Mouse (Mus musculus) c-Kit-positive CD71-positive TER-119-positive erythroid progenitor cells, embryonic 14.5 days (primary cell): ENCODE data around the gene Rbpms2.
"Not testable (repeated sequence)": the region's sequence is repeated elsewhere in the genome, so short reads cannot be mapped to it uniquely, and the experiment has no call there.

Experiments used
- DNase-seq: peaks from one replicate; pipeline ENCODE4 v3.0.0-alpha.2; 2013; ENCODE audit warnings: low spot score

The Rbpms2 gene

DNA sequence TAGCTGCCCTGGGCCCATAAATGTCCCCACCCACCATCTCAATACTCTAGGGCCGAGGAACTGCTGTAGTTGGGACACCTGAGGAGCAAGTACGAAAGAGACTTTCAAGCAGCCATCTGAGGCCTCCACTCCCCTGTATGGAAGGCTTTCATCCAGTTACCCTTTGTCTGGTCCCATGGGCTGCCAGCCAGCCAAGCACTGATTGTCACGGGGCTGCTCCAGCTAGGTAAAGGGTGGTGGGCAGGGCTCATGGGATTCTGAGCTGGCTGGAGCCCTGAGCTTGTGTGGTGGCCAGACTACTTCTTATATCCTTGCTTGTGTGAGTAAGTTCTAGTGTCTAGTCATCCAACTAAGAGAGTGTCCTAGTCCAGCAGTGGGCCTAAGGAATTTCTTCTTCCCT lies 27.8 kb downstream of the Rbpms2 start:
- DNase-seq: no peak

DNA sequence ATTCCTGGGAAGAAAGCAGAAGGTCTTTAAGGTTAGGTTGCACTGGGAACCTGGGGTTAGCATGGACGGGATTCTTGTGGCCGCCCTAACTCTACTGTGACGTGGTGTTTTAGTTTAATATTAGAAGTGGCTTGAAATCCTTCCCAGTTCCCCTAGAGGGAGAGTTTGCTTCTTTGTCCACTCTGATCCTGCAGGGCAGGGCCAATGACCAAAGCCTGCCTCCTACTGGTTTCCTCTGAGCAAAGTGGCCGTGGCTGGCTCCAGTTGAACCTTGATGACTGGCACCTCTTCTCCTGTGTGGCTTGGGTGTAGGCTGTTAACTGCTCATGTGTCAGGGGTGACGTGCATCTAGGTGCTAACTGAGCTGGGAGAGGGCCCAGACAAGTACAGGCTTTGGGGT lies 31.6 kb downstream of the Rbpms2 start:
- DNase-seq: no peak

DNA sequence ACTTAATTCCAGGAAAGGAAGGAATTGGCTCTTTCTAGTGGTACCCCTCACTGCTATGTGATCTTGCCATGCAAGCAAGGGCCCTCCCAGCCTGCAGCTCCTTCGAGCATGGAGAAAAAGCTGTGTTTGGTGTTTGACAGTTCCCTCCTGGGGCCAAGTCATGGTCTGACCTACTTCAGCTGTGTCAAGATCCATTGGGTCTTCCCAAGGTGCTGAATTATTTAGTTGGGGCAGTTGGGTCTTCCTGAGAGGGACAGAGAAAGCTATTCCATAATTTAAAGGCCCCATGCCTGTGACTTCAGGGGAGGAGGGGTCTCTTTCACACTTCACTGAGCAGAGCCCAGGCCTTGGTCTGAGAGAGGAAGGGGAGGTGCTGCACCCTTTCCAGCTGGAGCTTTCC lies 32.0 kb downstream of the Rbpms2 start:
- no peak for DNase-seq

DNA sequence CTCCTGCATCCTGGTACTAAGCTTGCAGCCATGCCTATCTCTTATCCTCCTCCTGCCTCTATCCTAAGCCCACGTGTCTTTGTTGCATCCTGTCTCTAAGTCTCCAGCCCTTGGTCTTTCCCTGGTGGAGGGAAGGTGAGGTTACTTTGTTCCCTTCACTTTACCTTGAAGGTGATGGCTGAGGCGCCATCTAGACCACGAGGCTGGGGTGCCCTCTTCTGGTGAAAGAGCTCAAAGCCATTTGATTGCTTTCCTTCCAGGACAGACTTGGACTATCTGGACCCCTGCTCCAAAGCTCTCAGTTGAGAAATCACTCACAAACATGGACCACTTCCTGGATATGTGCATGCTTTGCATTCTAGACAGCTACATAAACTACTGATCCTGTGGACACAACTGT lies 34.7 kb downstream of the Rbpms2 start:
- DNase-seq: no peak

DNA sequence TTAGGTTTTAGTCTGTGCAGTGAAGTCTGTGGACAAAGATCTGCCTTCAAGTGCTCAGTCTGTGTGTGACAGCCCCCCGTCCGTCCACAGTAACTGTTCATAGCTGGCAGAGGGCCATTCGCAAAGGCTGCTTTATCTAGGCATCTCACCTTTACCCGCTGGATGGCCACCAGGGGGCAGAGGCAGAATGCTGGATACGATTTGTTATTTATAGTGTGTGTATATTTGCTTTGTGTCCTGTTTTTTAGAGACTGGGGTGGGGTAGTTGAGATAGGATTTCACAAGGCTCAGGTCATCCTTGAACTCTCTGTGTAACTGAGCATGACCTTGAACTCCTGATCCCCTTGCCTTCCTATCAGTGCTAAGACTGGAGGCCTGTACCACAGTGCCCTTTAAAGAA lies 36.6 kb downstream of the Rbpms2 start:
- peak; percentile 58 for DNase-seq

DNA sequence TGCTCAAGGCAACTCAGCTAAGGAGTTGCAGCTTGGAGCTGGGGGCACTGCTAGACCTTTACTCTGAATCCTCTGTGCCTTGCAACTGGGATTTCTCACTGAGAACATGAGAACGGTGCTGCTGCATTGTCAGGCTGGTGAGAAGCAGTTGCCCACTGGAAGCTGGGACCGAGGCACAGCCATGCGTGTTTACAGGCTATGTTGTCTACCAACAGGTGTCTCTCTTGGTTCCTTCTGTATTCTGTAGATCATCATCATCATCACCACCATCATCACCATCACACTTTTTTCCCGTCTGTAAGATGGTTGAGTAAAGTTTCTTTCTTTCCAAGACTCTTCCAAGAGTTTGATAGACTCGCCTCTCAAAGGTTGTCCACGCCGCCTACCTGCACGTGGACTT lies 38.3 kb downstream of the Rbpms2 start, which contains the start of gene Oaz2:
Gene Oaz2 (plus strand): TSS at position 301 of the 400 bp plus-strand sequence.
- no peak for DNase-seq

DNA sequence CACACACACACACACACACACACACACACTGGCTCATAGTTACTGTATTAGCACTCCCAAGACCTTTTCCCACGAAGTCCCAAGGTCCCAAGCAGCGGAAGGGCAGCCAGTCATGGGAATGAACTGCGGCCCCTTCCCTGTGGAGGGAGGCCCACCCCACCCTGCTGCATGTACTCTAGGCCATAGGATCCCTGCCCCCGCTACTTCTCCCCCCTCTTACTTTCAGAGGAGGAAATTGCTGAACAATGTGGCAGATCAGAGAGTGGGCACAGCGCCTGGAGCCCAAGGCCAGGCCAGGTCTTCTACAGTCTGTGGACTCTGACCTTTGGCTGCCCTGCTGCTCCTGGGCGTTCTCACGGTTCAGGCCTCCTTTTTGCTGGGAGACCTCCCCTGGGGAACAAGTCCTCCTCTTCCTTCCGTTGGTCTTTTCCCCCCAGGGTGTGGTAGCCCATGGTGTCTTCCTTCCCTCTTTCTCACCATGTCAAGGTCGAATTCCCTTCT lies 42.0 kb downstream of the Rbpms2 start:
- DNase-seq: no peak

DNA sequence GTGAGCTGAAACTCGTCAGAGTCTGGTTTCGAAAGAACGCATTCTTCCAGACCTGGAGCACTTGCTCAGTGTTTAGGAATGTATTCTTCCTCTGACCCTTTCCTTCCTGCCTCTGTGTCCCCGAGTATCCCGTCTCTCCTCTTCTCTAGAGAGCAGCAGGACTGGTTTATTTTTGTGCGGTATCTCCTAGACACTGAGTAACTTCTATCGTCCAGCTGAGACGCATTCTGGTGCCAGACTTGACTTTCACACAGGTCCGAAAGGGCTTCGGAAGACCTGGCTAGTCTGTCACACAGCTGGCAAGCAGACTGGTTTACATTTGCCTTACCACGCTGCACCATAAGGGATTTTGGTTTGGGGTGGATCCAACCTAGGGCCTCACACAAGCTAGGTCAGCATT lies 43.5 kb downstream of the Rbpms2 start:
- DNase-seq: no peak

GRCm38 (mm10) chr9:65675461-65676357 lies 46.3 kb downstream of the Rbpms2 start:
- DNase-seq: no peak

- peak; percentile 90 for DNase-seq
Measured at GRCm38 (mm10) chr9:65676358-65677118, 47.1 kb downstream of the Rbpms2 start.

GRCm38 (mm10) chr9:65677119-65677462 lies 47.6 kb downstream of the Rbpms2 start:
- DNase-seq: no peak

- DNase-seq: no peak
Measured at GRCm38 (mm10) chr9:65679181-65679761, 49.8 kb downstream of the Rbpms2 start.

- no peak for DNase-seq
Measured at GRCm38 (mm10) chr9:65680938-65681633, 51.6 kb downstream of the Rbpms2 start.

DNA sequence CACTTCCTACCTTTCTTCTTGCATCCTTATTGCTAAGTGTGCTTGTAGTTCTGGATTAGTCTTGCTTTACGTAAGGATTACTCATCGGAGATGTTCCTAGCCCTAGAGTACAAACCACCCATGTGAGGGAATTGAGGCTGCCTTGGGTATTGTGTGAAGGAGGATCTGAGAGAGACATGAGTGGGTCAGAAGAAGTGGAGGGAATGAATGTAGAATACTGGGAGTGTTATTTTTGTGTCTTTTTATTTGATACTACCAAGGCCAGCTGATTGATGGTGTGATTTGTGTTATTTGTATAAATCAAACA lies 52.1 kb downstream of the Rbpms2 start:
- no peak for DNase-seq

GRCm38 (mm10) chr9:65682183-65682582 lies 52.7 kb downstream of the Rbpms2 start:
- DNase-seq: no peak

DNA sequence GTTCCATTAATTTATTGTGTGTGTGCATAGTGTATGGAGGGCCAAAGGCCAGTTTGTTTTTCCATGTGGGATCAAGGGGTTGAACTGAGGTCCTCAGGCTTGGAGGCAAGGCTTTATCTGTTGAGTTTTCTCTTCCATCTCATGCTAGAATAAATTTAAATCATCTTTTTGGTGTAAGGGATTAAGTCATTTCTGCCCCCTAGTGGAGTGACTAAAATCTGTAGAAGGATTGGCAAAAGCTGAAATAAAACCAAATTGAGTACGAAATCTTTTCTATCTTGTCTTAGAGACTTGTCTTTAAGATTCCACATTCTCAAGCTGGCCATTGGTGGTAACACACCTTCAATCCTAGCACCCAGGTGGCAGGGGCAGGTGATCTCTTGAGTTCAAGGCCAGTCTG lies 53.5 kb downstream of the Rbpms2 start:
- DNase-seq: no peak

DNA sequence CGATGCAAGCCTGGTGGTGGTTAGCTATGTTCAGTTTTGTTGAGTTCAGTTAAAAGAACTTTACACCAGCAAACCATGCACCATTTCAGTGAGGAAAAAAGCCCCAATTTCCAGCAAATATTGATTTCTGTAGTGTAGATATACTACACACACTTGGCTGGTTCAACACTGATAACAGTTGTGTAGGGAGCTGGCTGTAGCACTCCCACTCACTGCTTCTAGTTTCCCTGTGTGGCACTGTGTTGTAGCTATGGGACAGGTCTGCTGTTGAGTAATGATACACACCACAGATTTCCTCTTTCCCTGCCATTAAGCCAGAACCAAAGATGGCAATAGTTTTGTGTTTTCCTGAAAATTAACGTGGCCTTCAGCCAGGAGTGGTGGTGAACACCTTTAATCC lies 55.3 kb downstream of the Rbpms2 start:
- DNase-seq: no peak

DNA sequence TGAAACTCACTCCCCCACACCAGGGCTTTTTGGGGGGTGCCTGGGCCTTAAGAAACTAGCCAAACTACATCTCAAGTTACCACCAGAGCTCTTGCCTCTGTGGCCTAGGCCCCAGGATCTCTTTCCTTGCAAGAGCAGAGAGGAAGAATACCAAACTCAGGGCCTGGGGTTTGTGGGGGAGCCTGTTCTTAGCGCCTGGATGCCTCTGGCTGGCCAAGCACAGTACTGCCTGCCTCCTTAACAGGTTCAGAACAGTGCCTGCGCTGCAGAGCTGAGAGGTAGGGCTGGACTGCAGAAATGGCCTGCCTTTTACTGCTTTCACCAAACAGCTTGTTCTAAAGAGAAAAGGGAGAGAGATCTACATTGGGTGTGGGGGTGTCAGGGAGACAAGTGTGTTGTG lies 60.4 kb downstream of the Rbpms2 start:
- DNase-seq: not testable (repeated sequence)

DNA sequence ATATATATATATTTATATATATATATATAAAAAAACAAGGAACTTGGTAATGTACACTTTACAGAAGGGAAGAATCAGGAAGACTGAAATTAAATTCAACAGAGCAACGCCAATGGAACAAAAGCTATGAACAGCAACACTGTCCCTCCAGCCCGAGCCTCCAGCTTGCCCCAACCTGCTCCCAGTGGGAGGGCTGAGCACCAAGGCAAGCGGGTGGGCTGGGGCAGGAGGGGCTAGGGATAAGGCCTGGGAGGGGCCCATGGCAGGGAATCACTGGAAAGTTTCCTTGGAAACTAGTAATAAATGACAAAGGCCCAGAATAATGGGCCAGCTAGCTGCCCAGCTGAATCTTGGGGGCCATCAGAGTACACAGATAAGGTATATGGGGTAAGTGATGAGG lies 63.0 kb downstream of the Rbpms2 start:
- no peak for DNase-seq

GRCm38 (mm10) chr9:65692959-65693603 lies 63.6 kb downstream of the Rbpms2 start:
- no peak for DNase-seq

GRCm38 (mm10) chr9:65695646-65696045 lies 66.2 kb downstream of the Rbpms2 start:
- no peak for DNase-seq

DNA sequence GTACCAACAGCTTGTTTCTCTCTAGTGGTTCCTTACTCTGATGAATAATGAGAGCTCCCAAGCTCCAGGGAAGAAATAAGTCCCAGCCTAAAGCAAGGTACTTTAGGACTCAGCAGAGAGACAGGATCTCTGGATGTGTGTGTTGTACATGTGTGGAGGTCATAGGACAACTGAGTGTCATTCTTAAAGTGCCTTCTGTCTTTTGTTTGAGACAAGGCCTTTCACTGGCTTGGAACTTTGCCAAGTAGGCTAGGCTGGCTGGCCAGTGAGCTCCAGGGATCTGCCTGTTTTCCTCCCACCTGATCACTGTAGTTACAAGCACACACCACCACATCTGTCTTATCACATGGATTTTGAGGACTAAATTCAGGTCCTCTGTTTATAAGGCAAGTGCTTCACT lies 66.9 kb downstream of the Rbpms2 start:
- DNase-seq: no peak
